Mouse (Mus musculus) forebrain, embryonic 13.5 days (tissue): ENCODE measurements around the gene Cyp26b1. TPM values are rescaled to one million over a fixed set of nuclear protein-coding genes. Genes with fewer than 3 reads are reported as not detected.

Experiments
- ATAC-seq: fragments of 200-750 bp; cut with Nextera tagmentation; 2 replicates; pipeline ENCODE4 v1.8.0; 2017
- H3K27ac ChIP-seq: fragments of 300-500 bp; sonication (generic); 2 replicates; pipeline ENCODE4 v1.5.1; 2015; ENCODE audit warnings: inconsistent platforms, mild to moderate bottlenecking, moderate library complexity
- H3K27me3 ChIP-seq: fragments of 300-500 bp; sonication (generic); 2 replicates; pipeline ENCODE4 v1.6.1; 2015; ENCODE audit warnings: mild to moderate bottlenecking, inconsistent platforms
- H3K36me3 ChIP-seq: fragments of 300-500 bp; sonication (generic); 2 replicates; pipeline ENCODE4 v1.6.1; 2015; ENCODE audit warnings: mild to moderate bottlenecking, inconsistent platforms; ENCODE audit not compliant: poor library complexity, severe bottlenecking
- H3K4me1 ChIP-seq: fragments of 300-500 bp; sonication (generic); 2 replicates; pipeline ENCODE4 v1.6.1; 2015; ENCODE audit warnings: inconsistent platforms
- H3K4me2 ChIP-seq: fragments of 300-500 bp; sonication (generic); 2 replicates; pipeline ENCODE4 v1.6.1; 2015; ENCODE audit warnings: inconsistent platforms, mild to moderate bottlenecking, moderate library complexity
- H3K4me3 ChIP-seq: fragments of 300-500 bp; sonication (generic); 2 replicates; pipeline ENCODE4 v1.5.1; 2015; ENCODE audit warnings: mild to moderate bottlenecking, inconsistent platforms
- H3K9ac ChIP-seq: fragments of 300-500 bp; sonication (generic); 2 replicates; pipeline ENCODE4 v1.6.1; 2015; ENCODE audit warnings: mild to moderate bottlenecking, inconsistent platforms
- H3K9me3 ChIP-seq: fragments of 300-500 bp; sonication (generic); replicated peaks from 2 replicates; pipeline ENCODE4 v1.6.1; 2016; ENCODE audit warnings: inconsistent platforms
- whole genome bisulfite sequencing: fragments of 180-500 bp; shearing (Covaris S2); methylation state at CpG from one replicate; pipeline ENCODE4 v1.1.7; 2015; 5-methylcytosine and 5-hydroxymethylcytosine counted together
- polyA plus RNA-seq: library from polyadenylated mRNA; unstranded; fragments of >200 nt; fragmentation: Nextera tagmentation; extraction: Ambion mirVana; gene quantifications from 2 replicates; pipeline ENCODE4 v1.2.1, GENCODE M21; 2015

The Cyp26b1 gene
- polyA plus RNA-seq, 1 experiment from 2014 or later: 0.63 TPM

- peak; percentile 66; the same call in 1 of the 2 replicates for ATAC-seq
- peak overlapping the region; percentile 47 for H3K4me2 ChIP-seq
- peaks cover 40% of the 10 kb centered on the region for H3K27me3 ChIP-seq
- no peak overlapping the region; the same call in 1 of the 2 replicates for H3K4me3 ChIP-seq
- peaks cover 19% of the 10 kb centered on the region for H3K4me1 ChIP-seq
- WGBS: 31% methylated on average over 25 of the region's 25 CpGs
- H3K9me3 ChIP-seq: no peaks in the 10 kb centered on the region
- H3K9ac ChIP-seq: no peak overlapping the region; the same call in 1 of the 2 replicates
- no peaks in the 10 kb centered on the region for H3K36me3 ChIP-seq
- no peak overlapping the region for H3K27ac ChIP-seq
Observed at GRCm38 (mm10) chr6:84573905-84574660, 19.6 kb downstream of the Cyp26b1 start.

GRCm38 (mm10) chr6:84570039-84570438 lies 23.7 kb downstream of the Cyp26b1 start:
- no peak for ATAC-seq
- no peak overlapping the region for H3K9ac ChIP-seq
- H3K36me3 ChIP-seq: no peaks in the 10 kb centered on the region
- no peaks in the 10 kb centered on the region for H3K9me3 ChIP-seq
- peaks cover 22% of the 10 kb centered on the region for H3K4me1 ChIP-seq
- H3K27ac ChIP-seq: no peak overlapping the region
- no peak overlapping the region for H3K4me3 ChIP-seq
- peaks cover 12% of the 10 kb centered on the region for H3K27me3 ChIP-seq
- WGBS: 34% methylated on average over 3 of the region's 3 CpGs
- H3K4me2 ChIP-seq: no peak overlapping the region

DNA sequence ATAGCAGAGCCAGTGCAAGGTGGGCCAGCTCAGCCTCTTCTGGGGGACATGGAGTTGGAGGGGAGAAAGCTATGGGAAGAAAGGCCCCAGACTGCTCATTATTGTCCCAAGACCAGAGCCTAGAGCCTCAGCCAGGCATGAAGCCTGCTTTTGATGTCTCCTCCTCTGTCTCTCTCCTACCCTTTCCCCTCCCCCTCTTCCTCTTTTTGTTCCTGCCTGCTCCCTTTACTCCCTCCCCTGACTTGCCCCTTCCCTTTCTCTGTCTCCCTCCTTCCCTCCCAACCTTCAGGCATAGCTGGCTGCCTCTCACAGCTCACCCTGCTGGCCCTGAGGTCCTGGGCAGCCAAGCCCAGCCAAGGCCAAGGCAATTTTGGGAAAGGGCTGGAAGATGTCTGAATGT lies 24.1 kb downstream of the Cyp26b1 start:
- Histone ChIP-seq H3K27me3 (peaks cover 9% of the 10 kb centered on the region; the same call in 1 of the 2 replicates), H3K4me1 (peaks cover 22% of the 10 kb centered on the region), H3K9ac (no peak overlapping the region), H3K36me3 (no peaks in the 10 kb centered on the region), H3K27ac (no peak overlapping the region), H3K9me3 (no peaks in the 10 kb centered on the region), H3K4me2 (no peak overlapping the region), H3K4me3 (no peak overlapping the region)
- ATAC-seq: no peak

- Histone ChIP-seq H3K4me1 (peaks cover 17% of the 10 kb centered on the region), H3K4me2 (no peak overlapping the region), H3K27ac (no peak overlapping the region), H3K27me3 (peaks cover 6% of the 10 kb centered on the region; the same call in 1 of the 2 replicates), H3K36me3 (no peaks in the 10 kb centered on the region), H3K4me3 (no peak overlapping the region), H3K9me3 (no peaks in the 10 kb centered on the region), H3K9ac (no peak overlapping the region)
- 82% methylated on average over 6 of the region's 6 CpGs for WGBS
- ATAC-seq: no peak
Observed at GRCm38 (mm10) chr6:84568880-84569279, 24.8 kb downstream of the Cyp26b1 start.

- WGBS: 55% methylated on average over 4 of the region's 4 CpGs
- no peaks in the 10 kb centered on the region for H3K9me3 ChIP-seq
- H3K9ac ChIP-seq: no peak overlapping the region
- peaks cover 13% of the 10 kb centered on the region for H3K4me1 ChIP-seq
- no peak overlapping the region for H3K4me2 ChIP-seq
- no peak for ATAC-seq
- no peak overlapping the region for H3K27ac ChIP-seq
- no peaks in the 10 kb centered on the region for H3K36me3 ChIP-seq
- H3K27me3 ChIP-seq: no peaks in the 10 kb centered on the region
- no peak overlapping the region for H3K4me3 ChIP-seq
Observed at GRCm38 (mm10) chr6:84567696-84568095, 26.0 kb downstream of the Cyp26b1 start.

DNA sequence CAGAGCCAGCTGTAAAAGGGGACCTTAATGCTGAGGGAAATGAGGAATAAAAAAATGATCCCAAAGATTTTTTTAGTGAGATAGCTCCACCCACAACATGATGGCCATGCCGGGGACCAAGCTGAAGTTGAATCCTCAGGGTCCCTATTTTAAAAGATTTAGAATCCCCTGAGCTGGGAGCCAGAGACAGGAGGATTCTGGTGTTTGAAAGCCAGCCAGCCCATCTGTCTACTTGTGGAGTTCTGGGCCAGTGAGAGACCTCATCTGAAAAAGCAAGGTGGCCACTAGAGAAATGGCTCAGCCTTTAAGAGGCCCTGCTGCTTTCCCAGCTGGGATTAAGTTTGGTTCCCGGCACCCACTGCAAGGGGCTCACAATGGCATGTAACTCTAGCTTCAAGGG lies 26.9 kb downstream of the Cyp26b1 start:
- H3K9me3 ChIP-seq: no peaks in the 10 kb centered on the region
- H3K4me1 ChIP-seq: peaks cover 13% of the 10 kb centered on the region
- no peak overlapping the region for H3K4me3 ChIP-seq
- ATAC-seq: no peak
- H3K36me3 ChIP-seq: no peaks in the 10 kb centered on the region
- 58% methylated on average over 2 of the region's 2 CpGs for WGBS
- H3K27me3 ChIP-seq: no peaks in the 10 kb centered on the region
- no peak overlapping the region for H3K9ac ChIP-seq
- no peak overlapping the region for H3K27ac ChIP-seq
- no peak overlapping the region for H3K4me2 ChIP-seq

GRCm38 (mm10) chr6:84565245-84565644 lies 28.5 kb downstream of the Cyp26b1 start:
- no peaks in the 10 kb centered on the region for H3K9me3 ChIP-seq
- WGBS: 84% methylated on average over 5 of the region's 5 CpGs

DNA sequence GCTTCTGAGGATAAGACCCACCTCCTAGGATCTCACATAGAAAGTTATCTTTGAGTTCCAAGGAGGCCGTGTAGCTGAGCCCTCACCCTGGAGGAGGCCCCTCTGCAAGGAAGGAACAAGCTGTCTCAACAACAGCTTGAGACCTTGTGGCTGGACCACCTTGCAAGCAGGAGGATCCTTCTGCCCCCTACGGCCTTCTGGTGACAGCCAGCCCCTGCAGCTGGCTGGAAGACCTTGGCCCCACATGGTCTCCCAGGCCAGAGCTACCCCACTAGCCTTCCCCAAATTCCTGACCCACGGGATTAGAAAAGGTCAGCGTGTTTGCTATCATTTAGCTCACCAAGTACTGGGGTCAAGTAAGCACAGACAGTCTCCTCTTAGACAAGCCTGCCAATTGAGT lies 30.8 kb downstream of the Cyp26b1 start:
- no peak overlapping the region for H3K9ac ChIP-seq
- WGBS: 73% methylated on average over 4 of the region's 4 CpGs
- no peaks in the 10 kb centered on the region for H3K36me3 ChIP-seq
- H3K9me3 ChIP-seq: no peaks in the 10 kb centered on the region
- H3K27ac ChIP-seq: no peak overlapping the region
- no peak overlapping the region for H3K4me2 ChIP-seq
- ATAC-seq: no peak
- no peaks in the 10 kb centered on the region for H3K27me3 ChIP-seq
- peaks cover 3% of the 10 kb centered on the region; the same call in 1 of the 2 replicates for H3K4me1 ChIP-seq
- H3K4me3 ChIP-seq: no peak overlapping the region

More at GRCm38 (mm10) chr6:84565245-84565644, 28.5 kb downstream of the Cyp26b1 start:
- Histone ChIP-seq H3K4me2 (no peak overlapping the region), H3K27me3 (no peaks in the 10 kb centered on the region), H3K4me3 (no peak overlapping the region), H3K4me1 (peaks cover 12% of the 10 kb centered on the region), H3K27ac (no peak overlapping the region), H3K36me3 (no peaks in the 10 kb centered on the region), H3K9ac (no peak overlapping the region)
- no peak for ATAC-seq

- H3K4me2 ChIP-seq: no peak overlapping the region
- WGBS: 96% methylated on average over 1 of the region's 1 CpGs
- ATAC-seq: no peak
- H3K27ac ChIP-seq: no peak overlapping the region
- H3K27me3 ChIP-seq: no peaks in the 10 kb centered on the region
- H3K4me3 ChIP-seq: no peak overlapping the region
- no peaks in the 10 kb centered on the region for H3K9me3 ChIP-seq
- no peaks in the 10 kb centered on the region for H3K36me3 ChIP-seq
- H3K4me1 ChIP-seq: no peaks in the 10 kb centered on the region
- H3K9ac ChIP-seq: no peak overlapping the region
Observed at GRCm38 (mm10) chr6:84561171-84561570, 32.5 kb downstream of the Cyp26b1 start.

DNA sequence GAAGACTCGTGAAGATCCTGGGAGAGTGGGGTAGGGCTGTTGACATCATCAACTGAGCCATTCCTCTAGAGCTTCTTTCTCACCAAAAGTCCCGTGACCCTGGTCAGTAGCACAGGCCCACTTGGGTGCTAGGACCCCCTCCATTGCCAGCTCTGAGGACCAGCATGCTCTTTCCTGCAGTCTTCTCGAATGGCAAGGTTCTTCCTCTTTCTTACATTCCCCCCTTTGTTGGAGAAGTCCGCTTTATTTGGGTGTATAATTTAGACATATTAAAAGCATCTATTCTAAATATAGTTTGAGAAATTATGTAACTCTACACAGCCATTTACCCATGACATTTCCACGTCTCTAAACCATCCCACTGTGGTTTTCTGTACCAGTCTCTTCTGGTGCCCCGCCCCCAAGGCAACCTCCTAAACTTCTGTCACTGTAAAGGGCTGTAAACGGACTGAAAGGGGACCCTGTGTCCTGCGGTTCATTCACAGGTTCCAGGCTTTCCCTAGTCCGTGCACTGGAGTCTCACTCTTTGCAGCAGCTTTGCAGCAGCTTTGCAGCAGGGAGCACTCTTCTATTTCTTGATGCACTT lies 43.8 kb downstream of the Cyp26b1 start:
- no peak overlapping the region for H3K9ac ChIP-seq
- no peak overlapping the region for H3K4me2 ChIP-seq
- H3K9me3 ChIP-seq: no peaks in the 10 kb centered on the region
- no peak overlapping the region for H3K27ac ChIP-seq
- no peaks in the 10 kb centered on the region for H3K27me3 ChIP-seq
- WGBS: 73% methylated on average over 9 of the region's 9 CpGs
- H3K4me3 ChIP-seq: no peak overlapping the region
- H3K4me1 ChIP-seq: no peaks in the 10 kb centered on the region; the same call in 1 of the 2 replicates
- no peaks in the 10 kb centered on the region for H3K36me3 ChIP-seq
- ATAC-seq: no peak

- no peaks in the 10 kb centered on the region for H3K4me1 ChIP-seq
- H3K4me3 ChIP-seq: no peak overlapping the region
- H3K9ac ChIP-seq: no peak overlapping the region
- ATAC-seq: no peak
- WGBS: 82% methylated on average over 2 of the region's 2 CpGs
- H3K36me3 ChIP-seq: no peaks in the 10 kb centered on the region
- no peaks in the 10 kb centered on the region for H3K27me3 ChIP-seq
- H3K4me2 ChIP-seq: no peak overlapping the region
- H3K27ac ChIP-seq: no peak overlapping the region
- no peaks in the 10 kb centered on the region for H3K9me3 ChIP-seq
Observed at GRCm38 (mm10) chr6:84545428-84545827, 48.3 kb downstream of the Cyp26b1 start.

GRCm38 (mm10) chr6:84544359-84544758 lies 49.3 kb downstream of the Cyp26b1 start:
- ATAC-seq: no peak
- 81% methylated on average over 3 of the region's 3 CpGs for WGBS

More at GRCm38 (mm10) chr6:84544359-84544758, 49.3 kb downstream of the Cyp26b1 start:
- no peak overlapping the region for H3K4me3 ChIP-seq
- H3K9ac ChIP-seq: no peak overlapping the region
- H3K27ac ChIP-seq: no peak overlapping the region
- H3K9me3 ChIP-seq: no peaks in the 10 kb centered on the region
- H3K4me1 ChIP-seq: no peaks in the 10 kb centered on the region
- no peaks in the 10 kb centered on the region for H3K36me3 ChIP-seq
- H3K27me3 ChIP-seq: no peaks in the 10 kb centered on the region
- H3K4me2 ChIP-seq: no peak overlapping the region
